Mouse (Mus musculus): ENCODE measurements around the gene Myl7.
"Not testable (repeated sequence)": the region's sequence is repeated elsewhere in the genome, so short reads cannot be mapped to it uniquely, and the experiment has no call there.

Gene Myl7

GRCm38 (mm10) chr11:5898531-5898930, at the start of gene Myl7:
Gene Myl7 (minus strand): TSS chr11:5898782.
- DNase-seq = no peak

- no peak for DNase-seq
These were observed 49.2 kb upstream of the Myl7 start for GRCm38 (mm10) chr11:5947796-5948195.

- no peak for DNase-seq
These were observed 46.5 kb upstream of the Myl7 start for GRCm38 (mm10) chr11:5945096-5945495.

DNA sequence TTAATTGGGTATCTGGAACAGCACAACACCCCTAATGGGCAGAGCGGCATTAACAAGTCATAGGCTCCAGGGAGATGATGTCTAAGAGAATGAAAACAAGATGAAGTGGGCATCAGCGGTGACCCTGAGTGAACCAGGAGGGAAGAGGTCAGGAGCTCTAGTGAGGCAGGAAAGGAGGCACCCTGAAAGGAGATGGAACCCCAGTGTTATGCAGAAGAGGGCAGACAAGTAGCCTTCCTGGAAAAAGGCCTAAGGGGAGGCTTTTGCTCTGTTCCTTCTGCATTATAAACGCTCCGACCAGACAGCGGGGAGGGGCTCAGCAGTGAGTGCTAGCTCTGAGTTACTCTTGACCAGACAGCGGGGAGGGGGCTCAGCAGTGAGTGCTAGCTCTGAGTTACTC, 44.4 kb upstream of the Myl7 start:
- DNase-seq = no peak

- DNase-seq = not testable (repeated sequence)
These were observed 35.9 kb upstream of the Myl7 start for GRCm38 (mm10) chr11:5934531-5934930.

DNA sequence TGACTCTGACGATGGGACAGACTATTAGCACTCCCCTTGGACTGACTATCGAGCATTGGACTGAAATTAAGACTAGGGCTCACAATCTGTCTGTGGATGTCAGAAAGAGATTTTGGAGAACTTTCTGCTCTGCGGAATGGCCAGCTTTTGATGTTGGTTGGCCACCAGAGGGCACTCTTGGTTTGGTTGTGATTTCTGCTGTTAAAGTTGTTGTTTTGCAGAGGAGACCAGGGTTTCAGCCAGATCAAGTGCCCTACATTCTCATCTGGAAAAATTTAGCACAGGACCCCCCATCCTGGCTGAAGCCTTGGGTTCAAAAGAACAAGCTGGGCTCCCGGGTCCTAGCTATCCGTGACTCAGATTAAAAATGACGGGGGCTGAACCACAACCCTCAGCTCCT, 33.4 kb upstream of the Myl7 start:
- DNase-seq = not testable (repeated sequence)

GRCm38 (mm10) chr11:5930578-5930977, 32.0 kb upstream of the Myl7 start:
- no peak for DNase-seq

DNA sequence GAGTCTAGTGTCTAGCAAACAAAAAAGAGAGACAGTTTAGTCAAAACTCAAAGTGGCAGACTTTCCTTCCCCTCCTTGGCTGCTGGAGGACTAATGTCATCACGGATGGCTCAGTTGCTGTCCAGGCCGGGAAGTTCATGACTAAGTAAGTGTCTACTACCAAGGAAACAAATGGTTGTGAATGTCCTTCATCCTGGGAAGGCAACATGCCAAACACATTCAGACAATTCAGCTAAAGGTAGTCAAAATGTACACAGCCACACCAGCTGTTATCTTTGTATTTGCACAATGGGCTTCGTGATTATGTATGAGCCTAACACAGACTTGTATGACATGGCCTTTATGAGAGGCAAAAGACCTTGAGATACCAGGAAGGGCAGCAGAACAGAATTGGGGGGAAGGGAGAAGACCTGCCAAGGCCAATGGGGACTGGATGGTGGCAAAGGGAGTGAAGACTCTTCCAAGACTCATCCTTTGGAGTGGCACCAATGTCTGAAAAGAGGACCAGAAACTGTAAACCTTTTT, 28.2 kb upstream of the Myl7 start:
- DNase-seq = no peak

- DNase-seq = no peak
These were observed 26.1 kb upstream of the Myl7 start for GRCm38 (mm10) chr11:5924699-5925098.

DNA sequence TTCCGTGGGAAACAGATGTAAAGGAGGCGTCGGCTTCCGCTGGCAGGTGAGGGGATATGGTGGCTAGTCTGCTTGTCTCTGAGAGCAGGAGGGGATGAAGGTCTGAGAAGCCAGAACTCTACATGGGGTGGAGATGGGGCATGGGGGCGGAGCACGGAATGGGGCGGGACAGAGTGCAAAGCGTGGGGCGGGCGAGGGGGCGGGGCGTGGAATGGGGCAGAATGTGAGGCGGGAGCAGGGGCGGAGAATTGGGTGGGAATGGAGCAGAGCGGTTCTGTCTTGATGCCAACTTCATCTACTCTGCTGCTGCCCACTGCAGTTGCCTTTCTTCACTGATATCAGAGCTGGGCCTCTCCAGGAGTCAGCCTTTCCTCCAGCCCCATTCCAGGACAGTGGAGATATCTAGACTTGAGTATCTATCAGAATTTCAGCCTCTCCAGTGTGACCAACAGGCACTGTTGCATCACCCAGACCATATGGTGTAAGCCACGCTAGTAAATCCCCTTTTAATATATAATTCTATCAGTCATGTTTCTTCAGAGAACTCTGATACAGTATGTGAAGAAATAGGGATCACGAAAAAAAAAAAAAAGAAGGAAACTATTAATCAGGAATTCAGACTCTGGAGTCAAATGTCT, 21.9 kb upstream of the Myl7 start:
- no peak for DNase-seq

GRCm38 (mm10) chr11:5919606-5920005, 21.0 kb upstream of the Myl7 start:
- no peak for DNase-seq

DNA sequence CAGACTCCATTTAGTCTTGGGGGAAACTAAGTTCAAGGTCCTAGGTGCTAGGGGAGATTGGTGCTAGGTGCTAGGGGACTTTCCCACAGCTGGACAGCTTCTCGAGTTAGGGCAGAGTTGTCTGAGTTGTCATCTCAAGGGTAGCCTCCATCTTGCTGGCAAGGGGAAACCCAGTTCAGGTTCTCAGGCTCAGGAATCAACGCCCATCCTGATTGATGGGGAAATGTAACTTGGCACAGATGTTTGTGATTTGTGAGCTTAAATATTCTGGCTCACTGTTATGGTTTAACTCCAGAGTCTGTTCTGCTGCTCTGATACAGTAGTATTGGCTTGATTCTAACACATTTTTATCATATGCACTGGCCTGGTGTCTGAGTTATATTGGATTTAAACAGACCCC, 19.5 kb upstream of the Myl7 start:
- no peak for DNase-seq

DNA sequence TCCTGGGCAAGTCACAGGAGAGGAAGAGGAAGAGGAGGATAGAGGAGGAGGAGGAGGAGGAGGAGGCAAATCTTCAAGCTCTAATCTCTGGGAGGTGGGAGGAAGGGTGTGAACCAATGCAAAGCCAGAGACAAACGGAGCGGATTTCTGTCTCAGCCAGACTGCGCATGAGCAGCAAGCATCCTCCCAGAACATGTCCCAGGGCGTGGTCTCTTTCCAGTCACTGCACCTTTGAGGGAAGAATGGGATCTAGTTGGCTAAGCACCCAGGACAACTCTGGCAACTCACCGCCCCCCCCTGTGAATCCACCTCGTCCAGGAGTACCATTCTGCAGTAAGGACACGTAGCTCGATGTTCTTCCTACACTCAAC, 17.6 kb upstream of the Myl7 start:
- DNase-seq = no peak

- DNase-seq = no peak
These were observed 17.0 kb upstream of the Myl7 start for GRCm38 (mm10) chr11:5915429-5916177.

GRCm38 (mm10) chr11:5914940-5915339, 16.4 kb upstream of the Myl7 start:
- no peak for DNase-seq

DNA sequence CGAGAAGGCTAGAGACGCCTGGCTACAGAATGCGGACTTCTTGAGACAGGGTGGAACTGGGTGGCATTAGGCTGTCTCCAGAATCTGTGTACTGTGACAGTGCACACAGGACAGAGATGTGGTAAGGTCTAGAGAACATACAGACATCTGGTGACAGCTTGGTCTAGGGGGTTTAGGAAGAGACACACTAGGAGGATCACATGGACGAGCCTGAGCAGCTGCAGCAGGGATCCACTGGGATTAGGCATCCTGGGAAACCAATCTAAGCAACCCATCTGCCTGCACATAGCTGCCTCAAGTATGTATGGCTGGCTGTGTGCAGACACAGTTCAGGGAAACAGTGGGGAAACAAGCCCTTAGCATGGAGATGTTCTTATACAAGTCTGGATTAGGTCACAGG, 15.4 kb upstream of the Myl7 start:
- DNase-seq = no peak

DNA sequence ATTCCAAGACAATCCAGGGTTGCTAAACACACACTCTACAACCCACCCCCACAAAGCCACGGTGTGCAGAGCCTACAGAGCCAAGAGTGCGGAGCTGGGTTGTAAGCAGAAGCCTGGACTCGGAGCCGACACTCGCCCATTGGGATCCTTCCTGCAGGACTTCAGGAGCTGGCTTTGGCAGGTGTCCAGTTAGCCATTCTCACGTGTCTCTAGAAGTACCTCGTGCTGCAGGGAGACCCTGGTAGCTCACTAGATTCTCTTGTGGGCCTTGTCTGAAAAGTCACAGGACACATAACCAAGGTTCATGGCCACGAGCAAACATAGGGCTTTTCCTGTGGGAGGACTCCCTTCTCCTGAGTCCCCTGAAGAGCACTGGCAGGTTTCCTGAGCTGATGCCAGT, 14.7 kb upstream of the Myl7 start:
- DNase-seq = no peak

GRCm38 (mm10) chr11:5912635-5913034, 14.1 kb upstream of the Myl7 start:
- no peak for DNase-seq

- no peak for DNase-seq
These were observed 10.1 kb upstream of the Myl7 start for GRCm38 (mm10) chr11:5908642-5909041.

DNA sequence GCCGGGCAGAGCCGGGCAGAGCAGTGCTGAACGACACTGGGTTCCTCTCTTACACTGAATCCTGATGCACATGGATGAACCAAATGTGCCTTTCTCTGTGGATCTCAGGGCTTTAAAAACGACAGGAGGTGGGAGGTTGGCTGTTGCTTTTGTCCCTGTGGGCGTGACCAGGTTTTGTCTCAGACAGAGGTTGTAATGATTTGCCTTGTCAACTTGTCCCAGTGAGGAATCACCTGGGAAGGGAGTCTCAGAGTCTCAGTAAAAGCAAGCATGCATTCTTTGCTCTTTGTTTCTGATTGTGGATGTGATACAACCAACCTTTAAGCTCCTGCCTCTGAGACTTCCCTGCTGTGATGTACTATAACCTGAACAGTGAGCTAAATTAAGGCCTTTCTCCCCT, 8.5 kb upstream of the Myl7 start:
- DNase-seq = no peak

- no peak for DNase-seq
These were observed 7.4 kb upstream of the Myl7 start for GRCm38 (mm10) chr11:5905778-5906518.

DNA sequence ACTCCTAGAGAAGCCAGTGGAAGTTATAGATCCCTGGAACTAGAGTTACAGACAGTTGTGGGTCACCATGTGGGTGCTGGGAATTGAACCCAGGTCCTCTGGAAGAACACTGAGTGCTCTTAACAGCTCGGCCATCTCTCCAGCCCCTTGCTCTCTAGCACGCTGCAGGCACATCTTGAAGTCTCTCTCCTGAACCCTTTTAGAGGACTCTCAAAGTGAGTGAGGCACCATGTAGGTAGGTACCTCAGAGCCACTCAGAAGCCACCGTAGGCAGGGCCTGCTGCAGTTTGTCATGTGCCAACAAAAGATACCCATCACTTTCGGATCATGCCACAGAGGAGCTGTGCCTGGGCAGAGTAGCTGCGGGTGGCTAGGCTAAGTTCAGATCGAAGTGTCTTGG, 6.3 kb upstream of the Myl7 start:
- DNase-seq = no peak

- no peak for DNase-seq
These were observed 5.8 kb upstream of the Myl7 start for GRCm38 (mm10) chr11:5904357-5904756.

DNA sequence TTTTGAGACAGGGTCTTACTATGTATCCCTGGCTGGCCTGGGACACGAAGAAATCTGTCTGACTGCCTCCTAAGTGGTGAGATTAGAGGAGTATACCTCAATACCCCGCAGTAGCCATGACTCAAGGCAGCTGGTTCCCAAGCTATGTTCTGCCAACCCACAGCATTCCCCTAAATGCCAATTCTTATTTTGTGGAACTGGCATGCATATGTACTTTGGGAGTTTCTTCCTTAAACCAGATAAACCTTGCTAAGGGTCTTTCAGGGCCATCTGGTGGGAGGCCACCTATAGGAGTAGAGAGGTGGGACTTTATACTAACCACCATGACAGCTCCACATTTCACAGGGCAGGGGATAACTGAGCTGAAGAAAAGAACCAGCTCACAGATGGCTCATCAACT, 5.3 kb upstream of the Myl7 start:
- DNase-seq = no peak

All from thymus, adult 18-20 months (tissue).